Mouse (Mus musculus): Measurements from ENCODE around the gene Tut7. TPM values are rescaled to one million over a fixed set of nuclear protein-coding genes. Genes with fewer than 3 reads are reported as not detected.
"Not testable (repeated sequence)": the region's sequence is repeated elsewhere in the genome, so short reads cannot be mapped to it uniquely, and the experiment has no call there.

Gene Tut7
- polyA plus RNA-seq, 1 experiment from 2014 or later: 45.1 TPM

GRCm38 (mm10) chr13:59811581-59811980, 11.4 kb downstream of the Tut7 start:
- Histone ChIP-seq H3K27me3 (ENCODE audit: control insufficient read depth, insufficient read depth, low read length) (no peaks in the 10 kb centered on the region), H3K4me1 (ENCODE audit: control insufficient read depth, insufficient read depth, low read length) (no peaks in the 10 kb centered on the region), H3K4me2 (ENCODE audit: low read depth, low read length) (no peak overlapping the region), H3K27ac (ENCODE audit: low read depth, low read length) (no peak overlapping the region), H3K9me3 (ENCODE audit: control insufficient read depth, low read length) (no peaks in the 10 kb centered on the region), H3K4me3 (ENCODE audit: low read depth, low read length) (no peak overlapping the region), H3K9ac (replicated peaks; ENCODE audit: low read depth, low read length) (no peak overlapping the region), H3K36me3 (ENCODE audit: control insufficient read depth, insufficient read depth, low read length) (peaks cover 66% of the 10 kb centered on the region)
- WGBS: over 99% methylated on average over 3 of the region's 3 CpGs
- no peak for ATAC-seq (ENCODE audit: low read depth)

GRCm38 (mm10) chr13:59801000-59801399, 21.9 kb downstream of the Tut7 start:
- Histone ChIP-seq H3K4me1 (ENCODE audit: control insufficient read depth, insufficient read depth, low read length) (no peaks in the 10 kb centered on the region), H3K36me3 (ENCODE audit: control insufficient read depth, insufficient read depth, low read length) (peaks cover 93% of the 10 kb centered on the region), H3K4me2 (ENCODE audit: low read depth, low read length) (no peak overlapping the region), H3K9me3 (ENCODE audit: control insufficient read depth, low read length) (no peaks in the 10 kb centered on the region), H3K4me3 (ENCODE audit: low read depth, low read length) (no peak overlapping the region), H3K27me3 (ENCODE audit: control insufficient read depth, insufficient read depth, low read length) (no peaks in the 10 kb centered on the region), H3K27ac (ENCODE audit: low read depth, low read length) (no peak overlapping the region), H3K9ac (replicated peaks; ENCODE audit: low read depth, low read length) (no peak overlapping the region)
- no peak for ATAC-seq (ENCODE audit: low read depth)
- 90% methylated on average over 6 of the region's 6 CpGs for WGBS

GRCm38 (mm10) chr13:59800077-59800476, 22.9 kb downstream of the Tut7 start:
- no peak for ATAC-seq (ENCODE audit: low read depth)
- 92% methylated on average over 2 of the region's 2 CpGs for WGBS
- H3K4me3 ChIP-seq (ENCODE audit: low read depth, low read length): no peak overlapping the region

GRCm38 (mm10) chr13:59798306-59798705, 24.6 kb downstream of the Tut7 start:
- 100% methylated on average over 1 of the region's 1 CpGs for WGBS
- Histone ChIP-seq H3K4me2 (ENCODE audit: low read depth, low read length) (no peak overlapping the region), H3K4me3 (ENCODE audit: low read depth, low read length) (no peak overlapping the region), H3K9ac (replicated peaks; ENCODE audit: low read depth, low read length) (no peak overlapping the region), H3K36me3 (ENCODE audit: control insufficient read depth, insufficient read depth, low read length) (peaks cover 88% of the 10 kb centered on the region), H3K9me3 (ENCODE audit: control insufficient read depth, low read length) (no peaks in the 10 kb centered on the region), H3K4me1 (ENCODE audit: control insufficient read depth, insufficient read depth, low read length) (no peaks in the 10 kb centered on the region), H3K27ac (ENCODE audit: low read depth, low read length) (no peak overlapping the region), H3K27me3 (ENCODE audit: control insufficient read depth, insufficient read depth, low read length) (no peaks in the 10 kb centered on the region)
- ATAC-seq (ENCODE audit: low read depth): no peak

More at GRCm38 (mm10) chr13:59800077-59800476, 22.9 kb downstream of the Tut7 start:
- H3K4me2 ChIP-seq (ENCODE audit: low read depth, low read length): no peak overlapping the region
- no peak overlapping the region for H3K9ac ChIP-seq (replicated peaks; ENCODE audit: low read depth, low read length)
- H3K4me1 ChIP-seq (ENCODE audit: control insufficient read depth, insufficient read depth, low read length): no peaks in the 10 kb centered on the region
- H3K36me3 ChIP-seq (ENCODE audit: control insufficient read depth, insufficient read depth, low read length): peaks cover 92% of the 10 kb centered on the region
- H3K27ac ChIP-seq (ENCODE audit: low read depth, low read length): no peak overlapping the region
- no peaks in the 10 kb centered on the region for H3K27me3 ChIP-seq (ENCODE audit: control insufficient read depth, insufficient read depth, low read length)
- no peaks in the 10 kb centered on the region for H3K9me3 ChIP-seq (ENCODE audit: control insufficient read depth, low read length)

GRCm38 (mm10) chr13:59796466-59796848, 26.5 kb downstream of the Tut7 start:
- ATAC-seq (ENCODE audit: low read depth): no peak
- H3K27me3 ChIP-seq (ENCODE audit: control insufficient read depth, insufficient read depth, low read length): no peaks in the 10 kb centered on the region
- no peaks in the 10 kb centered on the region for H3K4me1 ChIP-seq (ENCODE audit: control insufficient read depth, insufficient read depth, low read length)
- no peak overlapping the region for H3K9ac ChIP-seq (replicated peaks; ENCODE audit: low read depth, low read length)
- no peak overlapping the region for H3K4me2 ChIP-seq (ENCODE audit: low read depth, low read length)
- H3K9me3 ChIP-seq (ENCODE audit: control insufficient read depth, low read length): no peaks in the 10 kb centered on the region
- 93% methylated on average over 9 of the region's 9 CpGs for WGBS
- H3K4me3 ChIP-seq (ENCODE audit: low read depth, low read length): no peak overlapping the region
- H3K27ac ChIP-seq (ENCODE audit: low read depth, low read length): no peak overlapping the region
- peaks cover 81% of the 10 kb centered on the region for H3K36me3 ChIP-seq (ENCODE audit: control insufficient read depth, insufficient read depth, low read length)

- Histone ChIP-seq H3K4me2 (ENCODE audit: low read depth, low read length) (no peak overlapping the region), H3K27me3 (ENCODE audit: control insufficient read depth, insufficient read depth, low read length) (no peaks in the 10 kb centered on the region), H3K9ac (replicated peaks; ENCODE audit: low read depth, low read length) (no peak overlapping the region), H3K9me3 (ENCODE audit: control insufficient read depth, low read length) (no peaks in the 10 kb centered on the region), H3K27ac (ENCODE audit: low read depth, low read length) (no peak overlapping the region), H3K36me3 (ENCODE audit: control insufficient read depth, insufficient read depth, low read length) (peaks cover 77% of the 10 kb centered on the region), H3K4me3 (ENCODE audit: low read depth, low read length) (no peak overlapping the region), H3K4me1 (ENCODE audit: control insufficient read depth, insufficient read depth, low read length) (no peaks in the 10 kb centered on the region)
- no peak for ATAC-seq (ENCODE audit: low read depth)
- 96% methylated on average over 6 of the region's 6 CpGs for WGBS
These were observed 27.0 kb downstream of the Tut7 start for GRCm38 (mm10) chr13:59795807-59796465.

GRCm38 (mm10) chr13:59794786-59795185, 28.2 kb downstream of the Tut7 start:
- Histone ChIP-seq H3K27ac (ENCODE audit: low read depth, low read length) (no peak overlapping the region), H3K27me3 (ENCODE audit: control insufficient read depth, insufficient read depth, low read length) (no peaks in the 10 kb centered on the region), H3K9me3 (ENCODE audit: control insufficient read depth, low read length) (no peaks in the 10 kb centered on the region), H3K4me3 (ENCODE audit: low read depth, low read length) (no peak overlapping the region), H3K9ac (replicated peaks; ENCODE audit: low read depth, low read length) (no peak overlapping the region), H3K4me2 (ENCODE audit: low read depth, low read length) (no peak overlapping the region), H3K4me1 (ENCODE audit: control insufficient read depth, insufficient read depth, low read length) (no peaks in the 10 kb centered on the region), H3K36me3 (ENCODE audit: control insufficient read depth, insufficient read depth, low read length) (peaks cover 72% of the 10 kb centered on the region)
- WGBS: 97% methylated on average over 1 of the region's 1 CpGs
- ATAC-seq (ENCODE audit: low read depth): no peak

GRCm38 (mm10) chr13:59782145-59782544, 40.8 kb downstream of the Tut7 start, which contains the start of gene Gm49354:
Gene Gm49354, minus strand, starts transcription at chr13:59782245.
- Histone ChIP-seq H3K9me3 (ENCODE audit: control insufficient read depth, low read length) (no peaks in the 10 kb centered on the region), H3K4me2 (ENCODE audit: low read depth, low read length) (no peak within 1 kb of the TSS), H3K27ac (ENCODE audit: low read depth, low read length) (no peak within 1 kb of the TSS), H3K4me3 (ENCODE audit: low read depth, low read length) (no peak within 1 kb of the TSS), H3K27me3 (ENCODE audit: control insufficient read depth, insufficient read depth, low read length) (no peaks in the 10 kb centered on the region), H3K36me3 (ENCODE audit: control insufficient read depth, insufficient read depth, low read length) (peaks cover 83% of the 10 kb centered on the region), H3K9ac (replicated peaks; ENCODE audit: low read depth, low read length) (no peak within 1 kb of the TSS), H3K4me1 (ENCODE audit: control insufficient read depth, insufficient read depth, low read length) (no peaks in the 10 kb centered on the region)
- ATAC-seq (ENCODE audit: low read depth): no peak
- WGBS: 93% methylated on average over 7 of the region's 7 CpGs

- ATAC-seq (ENCODE audit: low read depth); H3K4me1 ChIP-seq (ENCODE audit: control insufficient read depth, insufficient read depth, low read length); H3K9me3 ChIP-seq (ENCODE audit: control insufficient read depth, low read length); H3K27ac ChIP-seq (ENCODE audit: low read depth, low read length); H3K27me3 ChIP-seq (ENCODE audit: control insufficient read depth, insufficient read depth, low read length); H3K4me2 ChIP-seq (ENCODE audit: low read depth, low read length); H3K4me3 ChIP-seq (ENCODE audit: low read depth, low read length); H3K9ac ChIP-seq (replicated peaks; ENCODE audit: low read depth, low read length): not testable (repeated sequence)
- WGBS: 100% methylated on average over 1 of the region's 1 CpGs
- H3K36me3 ChIP-seq (ENCODE audit: control insufficient read depth, insufficient read depth, low read length): peaks cover 82% of the 10 kb centered on the region
These were observed 43.1 kb downstream of the Tut7 start for GRCm38 (mm10) chr13:59779744-59780264.
